Mouse (Mus musculus): ENCODE results near the gene Dnajc21. TPM values are rescaled to one million over a fixed set of nuclear protein-coding genes. Genes with fewer than 3 reads are reported as not detected.
"Not testable (repeated sequence)": the region's sequence is repeated elsewhere in the genome, so short reads cannot be mapped to it uniquely, and the experiment has no call there.

The Dnajc21 gene
- polyA plus RNA-seq (2016; fragmentation: Nextera tagmentation; extraction: Ambion mirVana) = 13.0 and 13.2 TPM in 2 replicates

GRCm38 (mm10) chr15:10470151-10470831 lies at the start of gene Dnajc21:
Gene Dnajc21, minus strand, starts transcription at chr15:10470516.
- Histone ChIP-seq H3K4me2 (peak within 1 kb of the TSS; percentile 88), H3K9ac (peak within 1 kb of the TSS; percentile 87), H3K4me3 (peak within 1 kb of the TSS; percentile 80), H3K27me3 (replicated peaks) (no peaks in the 10 kb centered on the region), H3K36me3 (peaks cover 7% of the 10 kb centered on the region), H3K9me3 (replicated peaks) (no peaks in the 10 kb centered on the region), H3K4me1 (replicated peaks) (peaks cover 13% of the 10 kb centered on the region; the same call in 1 of the 2 replicates), H3K27ac (ENCODE audit: poor library complexity, severe bottlenecking) (peak within 1 kb of the TSS; percentile 79)
- WGBS = 6% methylated on average over 79 of the region's 87 CpGs
- peak; percentile 99 for ATAC-seq (ENCODE audit: insufficient number of reproducible peaks, low FRiP score)

- Histone ChIP-seq H3K4me3 (no peak overlapping the region), H3K36me3 (no peaks in the 10 kb centered on the region), H3K27me3 (replicated peaks) (no peaks in the 10 kb centered on the region), H3K9me3 (replicated peaks) (no peaks in the 10 kb centered on the region), H3K4me1 (replicated peaks) (no peaks in the 10 kb centered on the region), H3K27ac (ENCODE audit: poor library complexity, severe bottlenecking) (no peak overlapping the region), H3K4me2 (no peak overlapping the region), H3K9ac (no peak overlapping the region)
- no peak for ATAC-seq (ENCODE audit: insufficient number of reproducible peaks, low FRiP score)
- WGBS = 89% methylated on average over 7 of the region's 7 CpGs
Measured at GRCm38 (mm10) chr15:10515166-10515565, 44.9 kb upstream of the Dnajc21 start.

GRCm38 (mm10) chr15:10506099-10506498 lies 35.8 kb upstream of the Dnajc21 start:
- 52% methylated on average over 11 of the region's 11 CpGs for WGBS
- no peak overlapping the region for H3K4me2 ChIP-seq

GRCm38 (mm10) chr15:10500838-10501719 lies 30.8 kb upstream of the Dnajc21 start:
- no peak for ATAC-seq (ENCODE audit: insufficient number of reproducible peaks, low FRiP score)
- no peaks in the 10 kb centered on the region for H3K27me3 ChIP-seq (replicated peaks)
- H3K27ac ChIP-seq (ENCODE audit: poor library complexity, severe bottlenecking) = no peak overlapping the region
- H3K36me3 ChIP-seq = peaks cover 4% of the 10 kb centered on the region
- H3K4me1 ChIP-seq (replicated peaks) = no peaks in the 10 kb centered on the region
- H3K4me3 ChIP-seq = no peak overlapping the region
- H3K9ac ChIP-seq = no peak overlapping the region
- no peaks in the 10 kb centered on the region for H3K9me3 ChIP-seq (replicated peaks)
- WGBS = 52% methylated on average over 11 of the region's 11 CpGs
- no peak overlapping the region for H3K4me2 ChIP-seq

More at GRCm38 (mm10) chr15:10506099-10506498, 35.8 kb upstream of the Dnajc21 start:
- ATAC-seq (ENCODE audit: insufficient number of reproducible peaks, low FRiP score) = no peak
- H3K27me3 ChIP-seq (replicated peaks) = no peaks in the 10 kb centered on the region
- no peak overlapping the region for H3K4me3 ChIP-seq
- H3K9ac ChIP-seq = no peak overlapping the region
- H3K27ac ChIP-seq (ENCODE audit: poor library complexity, severe bottlenecking) = no peak overlapping the region
- no peaks in the 10 kb centered on the region for H3K4me1 ChIP-seq (replicated peaks)
- H3K9me3 ChIP-seq (replicated peaks) = no peaks in the 10 kb centered on the region
- no peaks in the 10 kb centered on the region for H3K36me3 ChIP-seq

DNA sequence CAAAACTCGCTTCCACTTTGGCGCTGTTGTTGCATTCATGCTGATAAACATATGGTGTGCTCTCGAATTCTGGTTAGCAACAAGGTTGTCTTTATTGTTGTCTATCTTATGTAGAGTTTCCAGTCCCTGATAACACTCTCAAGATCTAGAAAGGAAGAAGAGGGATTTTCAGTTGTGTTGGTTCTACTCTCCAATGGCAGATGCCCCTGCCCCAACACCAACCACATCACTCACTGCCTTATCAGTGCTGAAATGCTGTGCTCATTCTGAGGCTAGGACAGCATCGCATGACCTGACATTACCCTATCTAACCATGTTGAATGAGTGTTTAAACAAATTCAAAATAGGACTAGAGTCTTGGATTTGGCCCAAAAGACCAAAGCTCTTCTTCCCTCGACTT lies 29.7 kb upstream of the Dnajc21 start:
- no peak overlapping the region for H3K27ac ChIP-seq (ENCODE audit: poor library complexity, severe bottlenecking)
- no peak for ATAC-seq (ENCODE audit: insufficient number of reproducible peaks, low FRiP score)
- H3K27me3 ChIP-seq (replicated peaks) = no peaks in the 10 kb centered on the region
- no peak overlapping the region for H3K9ac ChIP-seq
- WGBS = 59% methylated on average over 5 of the region's 5 CpGs
- no peak overlapping the region for H3K4me2 ChIP-seq
- no peak overlapping the region for H3K4me3 ChIP-seq
- H3K9me3 ChIP-seq (replicated peaks) = no peaks in the 10 kb centered on the region
- peaks cover 7% of the 10 kb centered on the region for H3K36me3 ChIP-seq
- H3K4me1 ChIP-seq (replicated peaks) = no peaks in the 10 kb centered on the region

- no peaks in the 10 kb centered on the region for H3K4me1 ChIP-seq (replicated peaks)
- H3K36me3 ChIP-seq = peaks cover 7% of the 10 kb centered on the region
- no peak overlapping the region for H3K9ac ChIP-seq
- H3K4me3 ChIP-seq = no peak overlapping the region
- H3K4me2 ChIP-seq = no peak overlapping the region
- H3K9me3 ChIP-seq (replicated peaks) = no peaks in the 10 kb centered on the region
- no peak overlapping the region for H3K27ac ChIP-seq (ENCODE audit: poor library complexity, severe bottlenecking)
- no peaks in the 10 kb centered on the region for H3K27me3 ChIP-seq (replicated peaks)
- WGBS = 64% methylated on average over 5 of the region's 5 CpGs
- ATAC-seq (ENCODE audit: insufficient number of reproducible peaks, low FRiP score) = no peak
Measured at GRCm38 (mm10) chr15:10499593-10499992, 29.3 kb upstream of the Dnajc21 start.

DNA sequence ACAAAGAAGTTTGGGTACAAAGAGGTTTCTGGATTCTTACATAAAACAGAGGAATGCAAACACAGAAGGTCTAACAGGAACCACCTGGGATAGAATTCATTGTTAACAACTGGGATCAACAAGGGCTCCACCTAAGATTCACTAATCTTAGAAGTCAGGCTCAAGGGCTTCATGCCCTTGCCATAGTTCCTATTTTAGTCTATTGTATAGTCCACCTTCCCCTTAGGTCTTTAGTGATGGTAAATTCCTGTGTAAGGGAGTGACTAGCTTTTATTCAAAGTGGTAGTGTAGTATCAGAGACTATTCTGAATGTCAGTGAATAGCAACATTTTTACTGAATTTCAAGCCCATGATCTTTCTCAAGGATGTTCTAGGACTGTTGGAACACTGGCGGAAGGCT lies 26.4 kb upstream of the Dnajc21 start:
- not testable (repeated sequence) for ATAC-seq (ENCODE audit: insufficient number of reproducible peaks, low FRiP score); H3K27ac ChIP-seq (ENCODE audit: poor library complexity, severe bottlenecking); H3K4me2 ChIP-seq; H3K4me1 ChIP-seq (replicated peaks); H3K9ac ChIP-seq; H3K9me3 ChIP-seq (replicated peaks); H3K27me3 ChIP-seq (replicated peaks); H3K4me3 ChIP-seq
- WGBS = 100% methylated on average over 1 of the region's 1 CpGs
- H3K36me3 ChIP-seq = peaks cover 29% of the 10 kb centered on the region

GRCm38 (mm10) chr15:10495944-10496343 lies 25.6 kb upstream of the Dnajc21 start:
- Histone ChIP-seq H3K27me3 (replicated peaks) (no peaks in the 10 kb centered on the region), H3K36me3 (peaks cover 29% of the 10 kb centered on the region), H3K4me2 (no peak overlapping the region), H3K9me3 (replicated peaks) (no peaks in the 10 kb centered on the region), H3K4me3 (no peak overlapping the region), H3K4me1 (replicated peaks) (no peaks in the 10 kb centered on the region), H3K27ac (ENCODE audit: poor library complexity, severe bottlenecking) (no peak overlapping the region), H3K9ac (no peak overlapping the region)
- ATAC-seq (ENCODE audit: insufficient number of reproducible peaks, low FRiP score) = no peak
- WGBS = 89% methylated on average over 11 of the region's 11 CpGs

GRCm38 (mm10) chr15:10490101-10490500 lies 19.8 kb upstream of the Dnajc21 start:
- no peak overlapping the region for H3K4me2 ChIP-seq
- H3K9ac ChIP-seq = no peak overlapping the region
- no peak overlapping the region for H3K27ac ChIP-seq (ENCODE audit: poor library complexity, severe bottlenecking)
- no peaks in the 10 kb centered on the region for H3K27me3 ChIP-seq (replicated peaks)
- 0 out of 2 replicates have a peak, but pooled peaks cover 2% of the 10 kb centered on the region for H3K4me1 ChIP-seq (replicated peaks)
- H3K36me3 ChIP-seq = peaks cover 38% of the 10 kb centered on the region
- WGBS = 85% methylated on average over 5 of the region's 5 CpGs
- no peak overlapping the region for H3K4me3 ChIP-seq
- no peak for ATAC-seq (ENCODE audit: insufficient number of reproducible peaks, low FRiP score)
- H3K9me3 ChIP-seq (replicated peaks) = no peaks in the 10 kb centered on the region

DNA sequence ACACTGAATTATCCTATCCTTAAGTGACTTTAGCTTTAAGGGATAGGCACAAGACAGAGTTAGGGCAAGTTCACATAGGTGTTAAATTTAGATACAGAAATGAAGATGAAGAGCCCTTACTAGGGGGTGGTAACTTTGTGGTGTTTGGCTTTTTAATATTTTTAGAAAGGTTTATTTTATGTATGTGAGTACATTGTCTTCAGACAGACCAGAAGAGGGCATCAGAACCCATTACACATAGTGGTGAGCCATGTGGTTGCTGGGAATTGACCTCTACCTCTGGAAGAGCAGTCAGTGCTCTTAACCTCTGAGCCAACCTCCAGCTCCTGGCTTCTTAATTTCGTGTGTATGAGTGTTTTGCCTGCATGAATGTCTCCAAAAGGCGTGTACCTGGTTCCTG lies 16.9 kb upstream of the Dnajc21 start:
- H3K4me2 ChIP-seq = peak overlapping the region; percentile 33
- H3K27ac ChIP-seq (ENCODE audit: poor library complexity, severe bottlenecking) = no peak overlapping the region
- H3K27me3 ChIP-seq (replicated peaks) = no peaks in the 10 kb centered on the region
- H3K36me3 ChIP-seq = peaks cover 31% of the 10 kb centered on the region
- ATAC-seq (ENCODE audit: insufficient number of reproducible peaks, low FRiP score) = no peak
- peaks cover 11% of the 10 kb centered on the region for H3K4me1 ChIP-seq (replicated peaks)
- no peak overlapping the region for H3K9ac ChIP-seq
- peak overlapping the region; percentile 21; the same call in 1 of the 2 replicates for H3K4me3 ChIP-seq
- 63% methylated on average over 2 of the region's 2 CpGs for WGBS
- H3K9me3 ChIP-seq (replicated peaks) = no peaks in the 10 kb centered on the region

DNA sequence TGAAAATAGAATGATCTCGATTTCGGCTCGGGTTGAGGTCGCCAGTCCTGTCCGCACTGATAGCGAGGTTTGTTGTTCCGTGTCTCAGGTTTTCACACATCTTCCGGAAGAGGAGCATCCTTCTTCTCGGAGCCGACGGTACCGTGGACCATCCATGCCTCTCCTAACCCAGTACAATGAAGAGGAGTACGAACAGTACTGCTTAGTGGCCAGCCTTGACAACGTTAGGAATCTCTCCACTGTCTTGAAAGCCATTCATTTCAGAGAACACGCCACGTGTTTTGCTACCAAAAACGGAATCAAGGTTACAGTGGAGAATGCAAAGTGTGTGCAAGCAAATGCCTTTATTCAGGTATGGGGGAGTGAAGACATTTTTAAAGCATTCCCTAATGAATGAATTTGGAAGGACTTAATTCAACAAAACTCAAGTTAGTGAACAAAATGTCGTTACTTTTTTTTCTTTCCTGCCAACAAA lies 16.1 kb upstream of the Dnajc21 start:
- peak overlapping the region; percentile 90 for H3K9ac ChIP-seq
- WGBS = under 1% methylated on average over 18 of the region's 18 CpGs
- H3K4me2 ChIP-seq = peak overlapping the region; percentile 95
- peaks cover 33% of the 10 kb centered on the region for H3K36me3 ChIP-seq
- H3K4me1 ChIP-seq (replicated peaks) = peaks cover 11% of the 10 kb centered on the region
- H3K4me3 ChIP-seq = peak overlapping the region; percentile 91
- no peaks in the 10 kb centered on the region for H3K9me3 ChIP-seq (replicated peaks)
- no peaks in the 10 kb centered on the region for H3K27me3 ChIP-seq (replicated peaks)
- peak overlapping the region; percentile 3; the same call in 1 of the 2 replicates for H3K27ac ChIP-seq (ENCODE audit: poor library complexity, severe bottlenecking)
- peak; percentile 35 for ATAC-seq (ENCODE audit: insufficient number of reproducible peaks, low FRiP score)
